Mouse (Mus musculus): ENCODE data around the gene Zcchc9. TPM values are rescaled to one million over a fixed set of nuclear protein-coding genes. Genes with fewer than 3 reads are reported as not detected.
"Not testable (repeated sequence)": the region's sequence is repeated elsewhere in the genome, so short reads cannot be mapped to it uniquely, and the experiment has no call there.

Gene Zcchc9
- total RNA-seq (2021) (10 to 100 TPM; 48.3 to 49.4 TPM), polyA plus RNA-seq (2012; rRNA removed) (4.0 and 6.5 TPM in 2 replicates)
- long read RNA-seq, transcript Zcchc9-201 (6 exons, 1,541 nt), result major isoform, 21 of 35 reads
- long read RNA-seq, partial matches to known transcripts, result 5 of 35 reads
- long read RNA-seq, other reads (novel, unspliced or antisense), result 9 of 35 reads

DNA sequence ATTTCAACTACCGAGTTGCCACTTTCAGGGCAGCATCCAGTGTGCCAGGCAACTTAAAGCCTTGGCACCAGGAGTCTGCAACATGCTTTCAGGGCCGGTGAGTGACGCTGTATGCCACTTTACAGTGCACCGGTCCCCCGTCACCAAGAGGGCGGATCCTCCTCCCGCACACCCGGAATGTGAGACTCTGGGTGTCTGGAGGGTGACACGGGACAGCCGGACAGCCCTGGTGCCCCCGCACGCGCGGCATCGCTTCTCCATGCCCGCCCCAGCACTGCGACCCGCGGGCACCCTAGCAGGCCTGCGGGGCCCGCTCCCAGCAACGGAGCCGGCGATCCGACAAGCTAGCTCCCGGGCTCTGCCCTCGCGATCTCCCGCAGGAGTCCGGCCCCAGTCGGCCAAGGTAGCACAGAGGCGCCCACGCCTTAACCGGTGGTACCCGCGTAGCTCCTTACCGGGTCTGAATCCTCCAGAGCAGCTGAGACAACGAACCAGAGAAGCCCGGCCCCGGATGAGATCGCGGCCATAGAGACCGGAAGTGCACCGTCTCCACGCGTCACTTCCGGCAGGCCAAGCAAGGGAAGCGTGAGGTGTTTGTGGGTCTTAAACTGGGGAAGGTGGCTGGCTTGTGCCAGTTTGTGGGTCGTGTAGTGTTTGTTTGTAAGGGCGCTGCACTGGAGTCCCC is at the start of gene Zcchc9:
Gene Zcchc9, minus strand, starts transcription at position 551 of the 685 bp plus-strand sequence.
- peak; percentile 91 for DNase-seq

DNA sequence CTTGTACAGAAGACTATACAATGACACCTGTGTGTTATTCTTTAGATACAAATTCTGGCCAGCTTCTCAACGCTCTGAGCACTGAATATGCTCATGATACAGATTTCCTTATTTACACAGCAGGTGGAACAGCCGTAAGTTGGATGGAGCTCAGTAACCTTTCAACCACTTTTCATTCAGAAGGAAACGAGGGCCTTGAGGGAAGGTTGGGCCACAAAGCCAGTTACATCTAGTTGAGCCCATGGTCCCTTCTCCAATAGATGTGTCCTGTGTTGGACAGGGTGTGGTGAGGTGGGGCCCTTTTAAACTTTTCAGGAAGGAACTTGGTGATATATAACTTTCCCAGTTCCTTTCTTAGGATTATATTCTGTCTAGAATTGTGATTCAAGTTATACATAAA is 46.9 kb upstream of the Zcchc9 start:
- no peak for DNase-seq

DNA sequence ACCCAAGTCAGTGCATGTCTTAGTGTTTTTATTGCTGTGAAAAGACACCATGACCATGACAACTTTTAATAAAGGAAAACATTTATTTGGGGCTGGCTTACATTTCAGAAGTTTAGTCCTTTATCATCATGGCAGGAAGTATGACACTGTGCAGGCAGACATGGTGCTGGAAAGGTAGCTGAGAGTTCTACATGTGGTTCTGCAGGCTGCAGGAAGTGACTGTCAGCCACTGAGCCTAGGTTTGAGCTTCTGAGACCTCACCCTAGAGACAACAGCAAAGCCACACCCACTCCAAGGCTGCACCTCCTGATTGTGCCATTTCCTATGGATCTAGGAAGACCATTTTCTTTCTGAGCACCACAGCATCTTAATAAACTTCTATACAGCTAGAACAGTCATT is 20.4 kb upstream of the Zcchc9 start:
- no peak for DNase-seq

DNA sequence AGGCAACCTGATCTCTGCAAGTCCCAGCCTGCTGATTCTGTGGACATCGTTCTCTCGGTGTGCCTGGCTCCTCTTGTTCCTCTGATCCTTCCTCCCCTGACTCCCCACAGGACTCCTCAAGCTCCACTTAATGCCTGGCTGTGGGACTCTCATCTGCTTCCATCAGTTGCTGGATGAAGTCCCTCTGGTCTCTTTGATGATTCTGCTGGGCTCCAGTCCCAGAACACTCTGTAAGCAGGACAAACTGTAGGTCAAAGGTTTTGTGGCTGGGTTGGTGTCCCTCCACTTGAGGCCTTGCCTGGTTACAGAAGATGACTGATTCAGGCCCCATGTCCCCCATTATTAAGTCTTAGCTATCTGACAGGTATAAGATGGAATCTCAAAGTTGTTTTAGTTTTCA is 18.6 kb upstream of the Zcchc9 start:
- no peak for DNase-seq

DNA sequence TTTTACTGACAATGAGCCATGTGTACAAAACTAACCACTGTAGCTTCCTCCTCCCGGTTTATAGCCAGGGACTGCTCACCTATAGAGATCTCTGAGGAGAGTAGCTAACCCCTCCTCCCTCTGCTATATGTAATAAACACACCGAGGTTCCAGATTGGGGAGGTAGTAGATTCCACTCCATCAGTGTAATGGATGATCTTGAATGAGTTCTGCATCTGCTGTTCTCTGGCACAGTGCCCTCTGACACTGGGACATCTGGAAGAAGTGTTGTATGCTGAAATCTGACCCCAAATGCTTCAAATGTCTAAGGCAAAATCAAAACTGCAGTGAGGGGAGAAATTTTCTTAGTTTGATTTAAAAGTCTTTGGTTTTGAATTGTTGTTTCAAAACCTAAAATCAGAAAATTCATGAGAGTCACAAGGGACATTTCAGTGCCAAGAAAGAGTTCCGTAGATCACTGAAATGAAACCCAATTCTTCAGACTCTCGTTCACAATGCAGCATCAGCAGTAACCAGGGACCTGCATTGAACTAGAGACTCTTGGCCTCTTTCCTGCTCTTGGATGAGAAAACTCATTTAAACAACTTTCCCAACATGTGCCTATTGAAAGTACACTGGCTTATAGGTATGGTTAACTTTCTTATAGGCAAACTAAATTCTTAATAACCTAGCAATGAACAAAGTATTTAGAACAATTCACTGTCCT is 17.5 kb upstream of the Zcchc9 start:
- no peak for DNase-seq

DNA sequence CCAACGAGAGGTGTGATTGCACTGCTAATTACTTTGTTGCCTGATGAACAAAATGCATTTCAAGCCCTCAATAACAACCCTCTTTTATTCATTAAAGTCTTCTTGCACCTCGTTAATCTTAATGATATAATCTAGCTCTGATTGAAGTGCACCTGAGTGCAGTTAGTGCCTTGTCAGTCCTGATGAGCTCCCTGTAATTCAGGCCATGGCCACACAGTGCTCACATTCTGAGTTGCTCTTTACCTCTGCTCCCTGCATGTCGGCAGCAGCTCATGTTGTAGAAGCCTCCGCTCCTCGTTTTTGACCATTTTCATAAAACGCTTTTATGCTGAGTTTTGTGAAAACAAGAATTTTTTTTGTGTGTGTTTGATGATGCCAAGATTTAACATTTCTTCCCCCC is 16.2 kb upstream of the Zcchc9 start:
- no peak for DNase-seq

DNA sequence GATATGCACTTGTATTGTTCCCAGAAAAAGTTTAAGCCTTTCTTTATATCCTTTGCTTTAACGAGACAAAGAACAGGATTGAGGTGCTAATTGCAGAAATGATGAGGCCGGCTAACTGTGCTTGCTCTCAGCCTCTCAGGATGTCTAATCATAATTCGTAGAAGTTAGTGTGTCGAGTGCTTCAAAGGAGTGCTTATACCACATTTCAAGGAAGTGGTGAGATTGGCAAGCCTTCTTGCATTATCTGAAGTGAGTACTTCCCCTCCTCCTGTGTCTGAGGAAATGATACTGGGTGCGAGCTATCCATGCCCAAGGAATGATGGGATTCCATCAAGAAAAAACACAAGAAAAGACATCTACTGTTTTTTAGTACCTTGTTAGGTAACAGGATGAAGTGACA is 7.2 kb upstream of the Zcchc9 start:
- DNase-seq, result no peak

DNA sequence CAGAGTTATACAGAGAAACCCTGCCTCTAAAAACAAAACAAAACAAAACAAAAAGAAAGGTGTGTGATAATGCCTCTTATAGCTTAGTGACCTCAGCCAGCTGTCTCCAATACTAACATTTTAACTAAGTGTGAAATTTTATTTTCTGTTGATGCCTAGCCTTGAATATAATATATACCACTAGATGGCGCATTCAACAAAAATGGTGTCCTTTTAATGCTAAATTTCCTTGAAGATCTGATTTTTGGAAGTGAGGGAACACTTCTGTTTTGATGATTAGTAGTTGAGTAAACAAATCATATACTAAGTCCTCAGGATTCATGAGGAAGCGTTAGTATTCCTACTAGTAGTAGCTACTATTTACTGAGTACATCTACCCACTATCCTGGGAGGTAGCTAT is 2.0 kb upstream of the Zcchc9 start:
- DNase-seq, result no peak

DNA sequence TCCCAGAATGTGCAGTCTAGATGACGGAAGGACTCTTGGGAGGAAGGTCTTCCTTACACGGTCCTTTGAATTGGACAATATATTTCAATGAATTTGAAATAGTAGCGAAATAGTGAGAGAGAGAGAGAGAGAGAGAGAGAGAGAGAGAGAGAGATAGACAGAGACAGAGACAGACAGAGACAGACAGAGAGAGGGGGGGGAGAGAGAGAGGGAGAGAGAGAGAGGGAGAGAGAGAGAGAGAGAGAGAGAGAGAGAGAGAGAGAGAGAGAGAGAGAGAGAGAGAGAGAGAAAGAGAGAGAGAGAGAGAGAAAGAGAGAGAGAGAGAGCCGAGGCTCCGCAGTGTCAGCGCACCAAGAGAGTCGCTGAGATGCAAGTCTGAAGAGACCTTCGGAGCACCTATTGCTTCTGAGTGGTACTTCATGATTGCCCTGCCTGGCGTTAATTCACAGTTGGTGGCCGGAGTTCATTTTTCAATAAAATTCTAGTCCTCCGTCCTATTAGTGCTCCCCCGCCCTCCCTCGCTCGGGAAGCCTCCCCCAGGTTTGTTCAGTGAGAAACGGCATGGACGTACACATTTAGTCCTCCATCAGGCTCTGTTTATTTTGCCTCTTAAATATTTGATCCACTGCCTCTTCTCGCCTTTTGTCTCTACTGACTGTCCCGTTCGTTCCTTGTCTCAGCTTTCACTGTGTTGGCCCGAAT is 520 bp upstream of the Zcchc9 start:
- peak; percentile 15 for DNase-seq

DNA sequence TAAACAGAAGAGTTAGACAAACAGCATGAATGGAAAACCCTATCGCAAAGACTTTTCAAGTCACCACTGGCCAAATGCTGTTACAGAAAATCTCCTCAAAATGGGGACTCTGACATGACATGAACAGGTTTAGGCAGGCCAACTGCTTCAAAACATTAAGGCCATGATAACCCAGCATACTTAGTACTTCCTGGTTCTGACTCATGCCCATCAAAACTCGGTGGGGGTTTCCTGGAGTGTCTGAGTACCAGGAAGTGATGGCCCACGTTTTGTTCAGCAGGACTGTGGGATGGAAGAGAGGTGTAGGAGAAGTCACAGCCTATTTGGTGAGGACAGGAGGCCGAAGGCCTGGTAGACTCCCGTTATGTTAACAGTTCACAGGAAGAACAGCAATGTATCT is 5.8 kb downstream of the Zcchc9 start:
- DNase-seq, result no peak

DNA sequence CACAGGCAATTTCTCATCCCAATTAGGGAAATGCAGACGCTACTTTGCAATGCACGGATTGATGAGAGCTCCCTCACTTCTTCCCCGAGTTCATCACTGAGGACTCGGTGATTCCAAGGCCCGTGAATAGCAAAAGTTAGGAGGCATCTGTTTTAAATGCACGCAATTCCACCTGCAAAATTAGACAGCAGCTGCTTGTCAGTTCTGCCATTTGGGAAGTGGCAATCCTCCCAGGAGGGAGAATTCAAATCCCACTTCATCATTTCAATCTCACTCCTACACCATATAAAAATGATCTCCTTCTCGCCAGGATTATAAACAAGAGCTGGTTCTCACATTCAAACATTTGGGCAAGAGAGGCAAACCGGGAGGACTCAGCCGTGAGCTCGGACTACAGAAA is 10.1 kb downstream of the Zcchc9 start:
- no peak for DNase-seq

DNA sequence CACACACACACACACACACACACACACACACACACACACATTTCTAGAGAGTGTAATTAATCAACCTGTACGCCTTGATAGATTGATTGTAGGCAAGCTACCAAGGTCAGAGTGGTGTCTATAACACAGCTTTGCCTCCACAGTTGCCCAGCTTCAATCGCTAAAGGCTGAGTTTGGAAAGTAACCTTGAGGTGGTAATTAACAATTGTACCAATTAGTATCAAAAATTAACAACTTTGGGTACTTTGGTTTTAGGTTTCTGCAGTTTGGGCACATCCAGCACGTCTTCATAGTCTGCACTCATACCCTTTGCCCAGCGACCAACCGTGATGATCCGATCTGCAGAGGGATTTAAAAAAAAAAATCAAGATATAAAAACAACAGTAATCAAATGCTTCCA is 10.6 kb downstream of the Zcchc9 start:
- no peak for DNase-seq

DNA sequence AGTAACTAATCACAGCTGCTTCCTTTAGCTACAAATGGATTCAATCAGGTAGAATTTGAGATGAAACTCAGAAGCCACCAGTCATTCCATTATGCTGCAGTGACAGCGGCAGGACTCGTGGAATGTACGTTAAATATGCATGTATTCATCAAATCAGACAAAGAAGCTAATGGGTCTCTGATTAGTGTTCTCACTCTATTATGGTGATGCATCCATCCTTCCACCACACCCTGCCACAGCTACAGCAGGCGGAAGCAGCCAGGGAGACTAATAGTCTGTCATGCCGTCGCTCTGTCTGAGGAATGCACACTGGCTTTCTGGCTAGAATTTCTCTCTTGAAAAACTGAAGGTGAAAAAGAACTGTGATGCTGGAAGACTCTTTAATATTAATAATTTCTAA is 11.5 kb downstream of the Zcchc9 start:
- DNase-seq, result no peak

DNA sequence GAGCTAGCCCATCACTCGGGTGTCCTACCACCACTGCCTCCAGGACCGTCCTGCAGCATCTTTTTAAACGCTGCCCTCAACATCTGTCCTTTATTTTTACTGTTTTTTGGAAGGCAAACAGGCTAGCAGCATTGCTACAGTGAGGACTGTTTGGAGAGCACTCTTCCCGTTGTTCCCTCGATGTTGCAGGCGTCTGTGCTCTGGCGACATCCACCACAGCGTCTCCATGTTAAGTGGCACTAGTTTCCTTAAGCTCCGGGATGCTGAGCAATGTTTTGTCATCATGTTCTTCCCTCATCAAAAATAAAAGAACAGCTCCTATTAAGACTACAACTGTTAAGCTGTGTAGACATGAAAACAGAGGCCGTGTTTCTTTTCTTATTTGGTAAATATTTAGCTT is 11.9 kb downstream of the Zcchc9 start:
- DNase-seq, result no peak

DNA sequence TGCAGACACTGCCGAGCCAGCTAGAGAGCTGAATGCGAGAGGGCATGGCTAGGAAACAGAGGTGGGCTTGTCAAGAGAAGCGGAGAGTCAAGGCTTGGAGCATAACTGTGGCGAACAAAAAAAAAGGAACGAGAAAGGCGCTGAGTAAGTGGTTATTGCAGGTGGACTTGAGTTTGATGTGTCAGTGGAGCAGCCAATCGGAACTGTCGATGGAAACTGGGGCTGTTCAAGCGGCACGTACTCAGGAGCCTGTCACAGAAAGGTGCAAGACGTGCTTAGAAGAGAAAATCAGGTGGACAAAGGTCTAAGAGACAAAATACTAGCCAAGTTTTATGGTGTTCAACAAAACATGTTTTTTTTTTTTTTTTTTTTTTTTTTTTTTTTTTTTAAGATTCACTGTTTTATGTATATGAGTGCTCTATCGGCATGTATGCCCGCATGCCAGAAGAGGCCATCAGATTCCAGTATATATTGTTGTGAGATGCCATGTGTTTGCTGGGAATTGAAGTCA is 12.5 kb downstream of the Zcchc9 start:
- no peak for DNase-seq

DNA sequence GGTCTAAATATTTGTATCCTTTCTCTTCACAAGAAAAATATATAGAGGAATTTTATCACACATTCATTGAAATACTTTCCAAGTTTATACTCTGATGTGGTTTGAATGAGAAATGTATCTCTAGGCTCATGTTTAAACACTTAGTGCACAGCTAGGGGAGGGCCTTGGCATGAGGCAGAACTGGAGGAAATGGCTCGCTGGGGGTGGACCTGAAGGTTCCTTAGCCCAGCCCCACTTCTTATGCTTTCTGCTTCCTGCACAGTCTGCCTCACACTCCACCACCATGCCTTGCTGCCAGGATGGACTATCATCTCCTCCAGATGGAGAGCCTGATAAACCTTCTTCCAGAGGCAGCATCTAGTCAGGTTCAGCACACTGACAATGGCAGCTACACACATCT is 15.5 kb downstream of the Zcchc9 start:
- DNase-seq, result no peak

DNA sequence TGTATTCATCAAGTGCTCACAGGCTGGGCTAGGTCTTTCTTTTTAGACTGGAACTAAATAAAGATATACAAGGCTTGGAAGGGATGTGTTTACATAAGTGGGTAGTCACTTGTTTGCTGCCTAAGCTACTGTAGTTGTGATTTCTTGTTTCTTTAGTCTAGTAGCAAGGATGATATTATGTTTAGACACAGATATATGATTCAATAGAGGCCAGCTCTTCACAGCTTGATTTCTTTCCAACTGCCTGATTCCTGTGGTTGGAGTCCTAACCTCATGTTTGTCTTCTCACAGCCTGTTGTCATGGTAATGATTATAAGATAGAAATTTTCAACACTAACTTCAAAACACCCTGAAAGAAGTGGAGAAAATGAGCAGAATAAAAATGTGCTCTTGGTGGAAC is 27.6 kb downstream of the Zcchc9 start:
- DNase-seq, result no peak

DNA sequence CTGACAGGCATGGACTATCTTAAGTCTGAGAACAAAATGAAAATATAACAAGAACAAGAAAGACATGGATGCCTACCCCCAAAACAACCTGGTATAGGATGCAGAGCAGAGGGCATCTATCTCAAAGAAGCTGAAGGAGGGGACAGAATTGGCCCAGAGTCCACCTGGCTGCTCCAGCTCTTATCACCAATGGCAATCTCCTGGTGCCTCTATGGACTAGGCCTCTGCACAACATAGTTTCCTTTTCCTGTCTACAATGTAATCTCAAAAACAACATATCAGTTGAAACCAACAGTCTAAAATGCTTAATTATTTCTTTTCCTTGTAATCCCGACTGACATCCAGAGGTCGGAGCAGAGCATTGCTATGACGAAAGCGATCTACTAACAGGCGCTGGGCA is 29.4 kb downstream of the Zcchc9 start:
- no peak for DNase-seq

DNA sequence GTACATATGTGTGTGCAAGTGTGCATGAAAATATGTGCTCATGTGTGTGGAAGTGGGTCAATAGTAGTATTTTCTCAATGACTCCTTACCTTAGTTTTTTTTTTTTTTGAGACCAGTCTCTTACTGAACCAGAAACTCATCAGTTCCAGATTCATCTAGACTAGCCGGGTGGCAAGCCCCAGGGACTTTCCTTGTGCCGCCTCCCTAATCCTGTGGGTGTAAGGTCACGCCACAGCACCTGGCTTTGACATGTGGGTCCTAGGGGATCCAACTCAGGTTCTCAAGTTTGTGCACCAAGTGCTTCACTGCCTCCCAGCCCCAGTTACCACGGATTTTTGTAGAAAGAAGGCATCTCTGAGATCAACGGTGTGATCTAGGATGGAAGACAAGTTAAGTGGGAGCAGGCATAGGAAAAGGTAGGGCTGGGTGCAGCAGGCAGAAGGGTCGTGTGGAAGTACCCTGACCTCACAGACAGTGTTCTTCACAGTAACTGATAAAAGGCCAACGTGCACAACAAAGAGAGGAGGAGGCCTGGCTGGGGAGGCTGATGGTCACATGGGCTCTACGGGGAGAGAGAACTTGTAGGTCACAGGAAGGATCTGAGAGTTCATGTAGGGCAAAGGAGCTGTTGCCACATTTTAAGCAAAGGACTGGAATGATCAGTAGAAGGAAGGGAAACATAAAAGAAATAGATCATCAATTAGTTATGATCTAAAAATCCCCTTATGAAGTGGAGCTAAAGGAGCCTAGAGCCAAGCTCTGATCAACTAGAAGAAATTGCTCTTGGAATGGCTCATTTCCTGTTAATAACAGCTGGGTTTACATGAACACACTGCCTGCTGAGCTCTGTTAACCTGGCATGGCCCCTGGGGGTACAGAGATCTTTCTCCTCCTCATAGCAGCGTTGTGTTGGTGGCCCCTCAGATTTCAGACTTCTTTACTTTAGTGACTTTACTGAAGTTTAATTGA is 38.5 kb downstream of the Zcchc9 start:
- DNase-seq, result no peak

DNA sequence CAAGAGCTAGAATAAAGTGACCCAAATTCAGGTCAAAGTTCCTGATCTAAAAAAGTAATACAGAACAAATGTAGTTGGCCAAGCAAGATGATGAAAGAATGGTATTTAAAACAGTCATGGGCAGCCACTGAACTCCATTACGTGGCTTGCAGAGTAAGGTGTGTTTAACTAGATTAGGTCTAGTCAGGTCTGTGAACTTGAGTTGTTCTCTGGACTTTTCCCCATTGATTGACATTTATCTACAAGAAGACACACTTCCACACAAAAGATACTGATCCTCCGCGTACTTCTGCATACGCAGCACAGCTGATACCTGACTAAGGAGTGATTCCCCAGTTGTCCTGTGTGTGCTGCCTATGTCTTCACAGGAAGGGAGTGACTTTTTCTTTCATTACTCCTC is 41.9 kb downstream of the Zcchc9 start:
- DNase-seq, result no peak

DNA sequence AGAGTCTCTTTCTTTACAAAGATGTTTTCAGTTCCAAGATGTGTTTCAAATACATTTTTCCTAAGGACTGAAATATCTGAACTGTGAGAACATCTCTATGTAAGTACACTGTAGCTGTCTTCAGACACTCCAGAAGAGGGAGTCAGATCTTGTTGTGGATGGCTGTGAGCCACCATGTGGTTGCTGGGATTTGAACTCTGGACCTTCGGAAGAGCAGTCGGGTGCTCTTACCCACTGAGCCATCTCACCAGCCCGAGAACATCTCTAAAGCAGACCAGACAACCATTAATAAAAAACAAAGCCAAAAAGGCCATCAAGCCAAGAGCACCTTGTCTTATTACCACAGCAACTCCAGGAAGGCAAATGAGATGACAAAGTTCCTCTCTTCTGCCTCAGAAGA is 43.9 kb downstream of the Zcchc9 start:
- DNase-seq, result not testable (repeated sequence)

Measured in adrenal gland, adult 2 months (tissue).